Mouse (Mus musculus) hindbrain, embryonic 10.5 days (tissue): Measurements from ENCODE around the gene Hist2h3b. TPM values are rescaled to one million over a fixed set of nuclear protein-coding genes. Genes with fewer than 3 reads are reported as not detected.
"Not testable (repeated sequence)": the region's sequence is repeated elsewhere in the genome, so short reads cannot be mapped to it uniquely, and the experiment has no call there.

ENCODE experiments used
- DNase-seq: peaks from one replicate; pipeline ENCODE4 v3.0.0-alpha.2; 2017; ENCODE audit warnings: low spot score
- H3K27ac ChIP-seq: fragments of 300-500 bp; sonication (generic); 2 replicates; pipeline ENCODE4 v1.5.1; 2016; ENCODE audit warnings: mild to moderate bottlenecking, moderate library complexity
- H3K27me3 ChIP-seq: fragments of 300-500 bp; sonication (generic); 2 replicates; pipeline ENCODE4 v1.6.1; 2016; ENCODE audit warnings: mild to moderate bottlenecking; ENCODE audit not compliant: poor library complexity, insufficient read depth, severe bottlenecking
- H3K36me3 ChIP-seq: fragments of 300-500 bp; sonication (generic); 2 replicates; pipeline ENCODE4 v1.6.1; 2016; ENCODE audit warnings: mild to moderate bottlenecking, moderate library complexity
- H3K4me1 ChIP-seq: fragments of 300-500 bp; sonication (generic); replicated peaks from 2 replicates; pipeline ENCODE4 v1.6.1; 2016; ENCODE audit warnings: mild to moderate bottlenecking
- H3K4me3 ChIP-seq: fragments of 300-500 bp; sonication (generic); 2 replicates; pipeline ENCODE4 v1.5.1; 2016; ENCODE audit warnings: mild to moderate bottlenecking, moderate library complexity
- H3K9me3 ChIP-seq: fragments of 300-500 bp; sonication (generic); 2 replicates; pipeline ENCODE4 v1.6.1; 2016; ENCODE audit warnings: mild to moderate bottlenecking, moderate library complexity
- WGBS: fragments of 180-500 bp; shearing (Covaris S2); methylation state at CpG from one replicate; pipeline ENCODE4 v1.1.7; 2016; 5-methylcytosine and 5-hydroxymethylcytosine counted together
- polyA plus RNA-seq: library from polyadenylated mRNA; unstranded; fragments of >200 nt; fragmentation: Nextera tagmentation; extraction: Ambion mirVana; gene quantifications from 2 replicates; pipeline ENCODE4 v1.2.1, GENCODE M21; 2016

Gene Hist2h3b
- polyA plus RNA-seq: 49.7 and 51.9 TPM in 2 replicates

DNA sequence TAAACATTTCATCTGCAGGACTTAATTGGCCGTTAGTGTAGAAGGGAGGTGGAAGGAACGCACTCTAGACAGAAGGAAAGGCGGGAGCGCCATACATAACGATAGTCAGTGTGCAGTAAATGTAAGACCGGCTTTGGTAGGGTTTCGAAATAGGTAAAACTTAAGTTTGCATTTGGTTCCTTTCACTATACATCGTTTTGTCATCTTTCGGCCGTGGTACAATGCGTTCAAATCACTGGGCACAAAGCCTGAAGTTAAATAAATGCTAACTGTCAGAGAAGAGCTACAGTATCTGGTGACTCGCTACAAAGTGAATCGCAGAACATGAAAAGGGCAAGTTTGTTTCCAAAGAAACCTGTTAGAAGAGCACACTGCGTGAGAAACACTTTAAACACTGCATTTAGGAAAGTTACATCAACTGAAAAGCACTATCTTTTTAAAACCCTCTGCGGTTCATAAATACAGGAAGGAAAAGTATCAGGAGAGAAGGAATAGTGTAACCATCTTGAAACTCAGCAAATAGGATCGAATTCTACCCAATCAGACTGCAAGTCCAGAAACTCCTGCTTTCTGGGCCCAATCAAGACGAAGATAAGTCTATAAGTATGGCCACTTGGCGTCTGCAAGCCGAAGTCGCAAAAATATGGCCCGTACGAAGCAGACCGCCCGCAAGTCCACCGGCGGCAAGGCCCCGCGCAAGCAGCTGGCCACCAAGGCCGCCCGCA is at the start of gene Hist2h3b:
Hist2h3b (plus strand) TSS at position 604 of the 725 bp plus-strand sequence.
- Histone ChIP-seq H3K27ac (peak within 1 kb of the TSS; percentile 94), H3K4me3 (peak within 1 kb of the TSS; percentile 66)
- WGBS: 25% methylated on average over 30 of the region's 30 CpGs

DNA sequence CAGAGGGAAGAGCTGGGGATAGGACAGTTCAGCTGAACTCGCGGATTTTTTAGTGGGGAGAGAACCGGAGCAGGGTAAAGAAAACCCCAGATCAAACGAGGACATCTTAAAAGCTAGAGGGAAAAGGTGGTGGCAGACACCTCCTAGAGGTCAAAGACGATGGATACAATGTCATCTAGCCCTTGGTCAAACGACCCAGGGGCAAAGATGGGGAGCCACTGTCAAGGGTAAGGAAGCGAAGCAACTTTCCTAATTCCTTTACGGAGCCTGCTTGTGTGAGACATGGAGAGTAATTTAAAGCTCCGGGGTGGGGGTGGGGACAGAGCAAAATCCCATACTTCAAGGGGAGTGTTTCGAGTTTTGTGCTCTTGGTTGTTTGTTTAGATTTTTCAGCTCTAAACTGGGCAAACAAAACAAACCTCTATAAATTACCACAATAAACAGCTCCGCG is 49.2 kb upstream of the Hist2h3b start:
- peaks cover 4% of the 10 kb centered on the region; the same call in 1 of the 2 replicates for H3K27me3 ChIP-seq
- WGBS: under 1% methylated on average over 12 of the region's 12 CpGs
- DNase-seq: peak; percentile 49

More for the DNA sequence above, at the start of gene Hist2h3b:
- peak; percentile 82 for DNase-seq
- no peaks in the 10 kb centered on the region for H3K36me3 ChIP-seq
- no peaks in the 10 kb centered on the region for H3K27me3 ChIP-seq
- H3K9me3 ChIP-seq: no peaks in the 10 kb centered on the region
- H3K4me1 ChIP-seq: peaks cover 33% of the 10 kb centered on the region

DNA sequence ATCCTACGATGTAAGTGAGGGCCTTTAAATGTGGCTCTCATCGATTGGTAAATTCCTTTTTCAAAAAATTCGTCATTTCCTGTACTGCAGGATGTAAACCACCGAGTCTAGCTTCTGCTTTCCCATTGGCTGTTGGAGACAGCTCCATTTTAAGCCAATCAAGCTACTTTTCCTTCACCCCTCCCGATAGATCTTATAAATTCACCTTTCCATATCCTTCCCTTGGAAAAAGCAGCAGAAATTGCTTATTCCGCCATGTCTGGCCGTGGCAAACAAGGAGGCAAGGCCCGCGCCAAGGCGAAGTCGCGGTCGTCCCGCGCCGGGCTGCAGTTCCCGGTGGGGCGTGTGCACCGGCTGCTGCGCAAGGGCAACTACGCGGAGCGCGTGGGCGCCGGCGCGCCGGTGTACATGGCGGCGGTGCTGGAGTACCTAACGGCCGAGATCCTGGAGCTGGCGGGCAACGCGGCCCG is 48.8 kb upstream of the Hist2h3b start, which contains the start of the genes Bola1 and Hist2h2ab:
Bola1 (minus strand) TSS at position 49 of the 470 bp plus-strand sequence.
Hist2h2ab (plus strand) TSS at position 205 of the 470 bp plus-strand sequence.
- WGBS: under 1% methylated on average over 37 of the region's 37 CpGs
- H3K36me3 ChIP-seq: no peaks in the 10 kb centered on the region
- peaks cover 4% of the 10 kb centered on the region; the same call in 1 of the 2 replicates for H3K27me3 ChIP-seq
- DNase-seq: peak; percentile 75
- no peaks in the 10 kb centered on the region for H3K9me3 ChIP-seq
- H3K27ac ChIP-seq: peak within 1 kb of the TSS; percentile 97
- H3K4me3 ChIP-seq: peak within 1 kb of the TSS; percentile 68
- H3K4me1 ChIP-seq: peaks cover 55% of the 10 kb centered on the region

More for the DNA sequence above, 49.2 kb upstream of the Hist2h3b start:
- peak overlapping the region; percentile 68 for H3K4me3 ChIP-seq
- no peaks in the 10 kb centered on the region for H3K9me3 ChIP-seq
- peaks cover 53% of the 10 kb centered on the region for H3K4me1 ChIP-seq
- H3K27ac ChIP-seq: peak overlapping the region; percentile 97
- H3K36me3 ChIP-seq: no peaks in the 10 kb centered on the region

DNA sequence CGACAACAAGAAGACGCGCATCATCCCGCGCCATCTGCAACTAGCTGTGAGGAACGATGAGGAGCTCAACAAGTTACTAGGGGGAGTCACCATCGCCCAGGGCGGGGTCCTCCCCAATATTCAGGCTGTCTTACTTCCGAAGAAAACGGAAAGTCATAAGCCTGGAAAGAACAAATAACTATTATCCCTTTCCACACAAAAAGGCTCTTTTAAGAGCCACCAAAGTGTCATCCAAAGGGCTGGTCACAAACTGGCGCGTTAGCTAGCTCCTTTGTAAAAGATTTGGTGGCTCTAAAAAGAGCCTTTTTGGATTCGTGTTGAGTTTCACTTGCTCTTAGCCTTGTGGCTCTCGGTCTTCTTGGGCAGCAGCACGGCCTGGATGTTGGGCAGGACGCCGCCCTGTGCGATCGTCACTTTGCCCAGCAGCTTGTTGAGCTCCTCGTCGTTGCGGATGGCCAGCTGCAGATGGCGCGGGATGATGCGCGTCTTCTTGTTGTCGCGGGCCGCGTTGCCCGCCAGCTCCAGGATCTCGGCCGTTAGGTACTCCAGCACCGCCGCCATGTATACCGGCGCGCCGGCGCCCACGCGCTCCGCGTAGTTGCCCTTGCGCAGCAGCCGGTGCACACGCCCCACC is 48.2 kb upstream of the Hist2h3b start:
- under 1% methylated on average over 38 of the region's 47 CpGs for WGBS
- peak overlapping the region; percentile 97 for H3K27ac ChIP-seq
- peaks cover 60% of the 10 kb centered on the region for H3K4me1 ChIP-seq
- peak; percentile 50 for DNase-seq
- not testable (repeated sequence) for H3K36me3 ChIP-seq, H3K9me3 ChIP-seq, H3K27me3 ChIP-seq
- H3K4me3 ChIP-seq: peak overlapping the region; percentile 68

DNA sequence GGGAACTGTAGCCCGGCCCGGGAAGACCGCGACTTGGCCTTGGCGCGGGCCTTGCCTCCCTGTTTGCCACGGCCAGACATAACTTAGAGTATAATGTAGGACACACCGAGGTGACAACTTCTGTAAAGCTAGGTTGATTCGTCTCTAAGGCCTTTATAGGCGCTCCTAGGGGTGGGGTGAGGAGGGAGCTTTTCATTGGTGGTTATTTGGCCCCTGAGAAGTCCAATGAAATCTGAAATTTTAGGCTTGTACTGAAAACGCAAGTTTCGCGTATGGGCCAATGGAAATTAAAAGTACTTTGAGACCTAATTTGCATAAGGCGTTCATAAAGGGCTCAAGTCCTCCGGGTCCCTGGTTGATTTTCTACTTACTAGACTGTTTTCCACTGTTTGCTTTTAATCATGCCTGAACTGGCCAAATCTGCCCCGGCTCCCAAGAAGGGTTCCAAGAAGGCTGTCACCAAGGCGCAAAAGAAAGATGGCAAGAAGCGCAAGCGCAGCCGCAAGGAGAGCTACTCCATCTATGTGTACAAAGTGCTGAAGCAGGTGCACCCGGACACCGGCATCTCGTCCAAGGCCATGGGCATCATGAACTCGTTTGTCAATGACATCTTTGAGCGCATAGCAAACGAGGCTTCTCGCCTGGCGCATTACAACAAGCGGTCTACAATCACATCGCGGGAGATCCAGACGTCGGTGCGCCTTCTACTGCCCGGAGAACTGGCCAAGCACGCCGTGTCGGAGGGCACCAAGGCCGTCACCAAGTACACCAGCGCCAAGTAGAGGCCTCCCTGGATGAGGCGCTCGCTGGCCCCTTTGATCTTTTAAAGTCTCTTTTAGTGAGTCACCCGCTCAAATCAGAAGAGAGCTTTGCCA is 47.5 kb upstream of the Hist2h3b start, which contains the start of the genes Hist2h2ac and Hist2h2be:
Hist2h2ac (minus strand) TSS at position 116 of the 875 bp plus-strand sequence.
Hist2h2be (plus strand) TSS at position 355 of the 875 bp plus-strand sequence.
- peaks cover 64% of the 10 kb centered on the region for H3K4me1 ChIP-seq
- no peaks in the 10 kb centered on the region for H3K9me3 ChIP-seq
- under 1% methylated on average over 43 of the region's 43 CpGs for WGBS
- H3K36me3 ChIP-seq: no peaks in the 10 kb centered on the region
- peak within 1 kb of the TSS; percentile 68 for H3K4me3 ChIP-seq
- peak; percentile 82 for DNase-seq
- H3K27ac ChIP-seq: peak within 1 kb of the TSS; percentile 97
- H3K27me3 ChIP-seq: no peaks in the 10 kb centered on the region

DNA sequence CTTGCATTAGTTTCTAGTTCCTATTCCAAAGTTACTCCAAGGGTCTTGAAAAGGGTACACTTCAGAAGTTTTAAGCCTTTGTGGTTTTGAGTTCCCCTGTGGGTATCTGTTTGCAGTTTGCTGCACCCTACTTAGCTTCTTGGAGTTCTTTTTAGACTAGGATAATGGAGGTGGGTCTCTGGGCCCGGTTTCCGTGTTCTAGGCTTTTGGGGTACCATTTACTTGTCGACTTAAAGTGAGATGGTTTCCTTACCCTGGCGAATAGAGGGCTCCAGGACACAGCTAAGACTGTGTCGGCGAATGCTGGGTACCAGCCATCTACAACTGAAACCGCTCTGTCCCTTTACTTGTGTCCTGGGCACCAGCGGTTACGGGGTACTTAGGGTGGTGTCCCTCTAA is 46.8 kb upstream of the Hist2h3b start:
- Histone ChIP-seq H3K9me3 (no peaks in the 10 kb centered on the region), H3K4me3 (peak overlapping the region; percentile 68), H3K27ac (peak overlapping the region; percentile 97), H3K27me3 (no peaks in the 10 kb centered on the region), H3K4me1 (peaks cover 62% of the 10 kb centered on the region), H3K36me3 (no peaks in the 10 kb centered on the region)
- DNase-seq: peak; percentile 19
- WGBS: 19% methylated on average over 9 of the region's 9 CpGs

DNA sequence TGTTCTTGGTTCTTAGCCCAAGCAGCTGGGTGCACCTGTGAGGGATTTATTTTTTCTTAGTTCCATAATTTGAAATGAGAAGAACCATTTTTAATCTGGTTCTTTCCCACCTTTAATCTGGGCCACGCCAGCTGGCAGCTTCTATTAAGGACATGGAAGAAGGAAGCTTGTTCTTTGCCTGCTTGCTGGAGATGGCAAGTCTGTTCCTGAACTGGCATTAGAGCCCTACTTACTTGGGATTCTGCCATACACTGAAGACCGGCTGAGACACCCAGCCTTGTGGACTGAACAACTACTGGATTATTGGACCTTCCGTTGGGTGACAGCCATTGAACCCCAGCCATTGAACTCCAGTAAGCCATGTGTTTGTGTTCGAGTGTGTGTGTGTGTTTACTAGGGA is 45.7 kb upstream of the Hist2h3b start:
- H3K27me3 ChIP-seq: no peaks in the 10 kb centered on the region
- peaks cover 69% of the 10 kb centered on the region for H3K4me1 ChIP-seq
- no peak for DNase-seq
- H3K27ac ChIP-seq: 0 out of 2 replicates have a peak overlapping the region, but pooled peaks have one; percentile 35
- peak overlapping the region; percentile 68 for H3K4me3 ChIP-seq
- H3K9me3 ChIP-seq: no peaks in the 10 kb centered on the region
- H3K36me3 ChIP-seq: no peaks in the 10 kb centered on the region
- WGBS: 92% methylated on average over 4 of the region's 4 CpGs

DNA sequence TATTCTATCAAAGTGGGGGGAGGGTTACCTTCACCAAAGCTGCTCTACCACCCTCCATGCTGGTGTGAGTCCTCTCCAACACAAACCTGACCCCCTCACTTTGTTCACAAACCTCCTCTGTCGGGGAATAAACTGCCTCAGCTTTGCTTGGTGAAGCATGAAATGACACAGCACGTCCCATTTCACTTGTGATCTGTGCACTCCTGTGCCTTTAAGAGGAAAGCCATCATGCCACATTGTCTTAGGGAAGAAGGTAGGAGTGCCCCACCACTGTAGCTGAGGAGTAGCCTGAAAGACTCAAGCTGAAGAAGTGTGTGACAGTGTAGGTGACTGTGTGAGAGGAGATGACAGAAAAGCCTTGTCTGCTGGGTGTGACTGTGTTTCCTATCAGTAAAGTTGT is 43.0 kb upstream of the Hist2h3b start:
- Histone ChIP-seq H3K36me3 (no peaks in the 10 kb centered on the region), H3K4me1 (peaks cover 58% of the 10 kb centered on the region), H3K27me3 (no peaks in the 10 kb centered on the region), H3K4me3 (peak overlapping the region; percentile 24; the same call in 1 of the 2 replicates), H3K27ac (peak overlapping the region; percentile 9; the same call in 1 of the 2 replicates), H3K9me3 (no peaks in the 10 kb centered on the region)
- 22% methylated on average over 2 of the region's 2 CpGs for WGBS
- no peak for DNase-seq

DNA sequence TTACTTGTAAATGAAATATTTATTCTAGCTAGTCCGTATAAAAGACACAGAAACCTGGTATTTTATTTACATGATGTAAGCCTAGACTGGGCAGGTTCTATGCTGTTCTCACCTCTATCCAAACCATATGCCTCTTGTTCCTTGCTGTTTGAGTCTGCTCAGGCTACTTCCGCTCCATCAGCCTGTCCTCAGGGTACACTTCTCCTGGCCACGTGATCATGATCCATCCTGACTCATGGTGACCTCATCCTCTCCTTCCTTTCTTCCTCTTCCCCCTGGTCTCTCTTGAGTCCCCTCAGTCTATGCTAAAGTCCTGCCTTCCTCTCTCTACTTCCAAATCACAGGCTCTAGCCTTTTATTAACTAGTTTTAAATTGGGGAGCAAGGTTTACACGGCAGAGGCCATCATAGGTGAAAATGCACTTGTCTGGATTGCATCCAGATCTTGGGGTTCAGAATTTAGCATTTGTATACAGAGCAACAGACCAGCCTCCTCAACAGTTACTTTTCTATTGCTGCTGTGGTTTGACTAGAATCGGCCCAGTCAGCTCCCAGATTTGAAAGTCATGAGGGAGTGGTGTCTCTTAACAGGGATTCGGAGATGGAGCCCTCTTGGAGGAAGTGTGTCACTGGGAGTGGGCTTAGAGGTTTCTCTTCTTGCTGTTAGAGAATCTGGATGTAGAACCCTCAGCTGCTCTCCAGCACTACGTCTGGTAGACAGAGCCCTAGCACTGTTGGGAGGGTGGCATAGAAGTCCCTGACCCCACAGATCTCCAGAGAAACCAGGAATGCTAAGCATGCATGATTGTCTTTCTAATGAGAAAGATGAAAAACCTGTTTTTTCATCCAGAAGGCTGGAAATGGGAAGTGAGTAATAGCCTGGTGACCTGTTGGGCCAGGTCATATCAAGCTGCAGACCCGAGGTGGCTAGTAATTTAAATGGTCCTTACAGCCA is 41.5 kb upstream of the Hist2h3b start:
- WGBS: 71% methylated on average over 8 of the region's 8 CpGs
- no peaks in the 10 kb centered on the region for H3K27me3 ChIP-seq
- H3K4me1 ChIP-seq: peaks cover 48% of the 10 kb centered on the region
- H3K9me3 ChIP-seq: no peaks in the 10 kb centered on the region
- no peak overlapping the region for H3K4me3 ChIP-seq
- H3K27ac ChIP-seq: no peak overlapping the region
- DNase-seq: no peak
- no peaks in the 10 kb centered on the region for H3K36me3 ChIP-seq

DNA sequence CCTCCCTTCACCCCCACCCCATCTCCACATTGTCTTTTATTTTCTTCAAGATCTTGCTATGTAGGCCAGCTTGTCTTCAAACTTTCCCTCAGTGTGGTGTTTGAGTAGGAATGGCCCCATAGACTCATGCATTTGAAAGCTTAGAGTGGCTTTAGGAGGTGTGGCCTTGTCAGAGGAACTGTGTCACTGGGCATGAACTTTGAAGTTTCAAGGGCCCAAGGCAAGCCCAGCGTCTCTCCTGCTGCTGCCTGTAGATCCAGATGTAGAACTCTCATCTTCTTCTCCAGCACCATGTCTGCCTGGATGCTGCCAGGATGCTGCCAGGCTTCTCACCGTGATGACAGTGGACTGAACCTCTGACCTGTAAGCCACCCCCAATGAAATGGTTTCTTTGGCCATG is 39.6 kb upstream of the Hist2h3b start:
- H3K27ac ChIP-seq: no peak overlapping the region
- H3K9me3 ChIP-seq: no peaks in the 10 kb centered on the region
- no peaks in the 10 kb centered on the region for H3K36me3 ChIP-seq
- no peak overlapping the region for H3K4me3 ChIP-seq
- WGBS: 63% methylated on average over 2 of the region's 2 CpGs
- no peaks in the 10 kb centered on the region for H3K27me3 ChIP-seq
- DNase-seq: no peak
- H3K4me1 ChIP-seq: peaks cover 31% of the 10 kb centered on the region

DNA sequence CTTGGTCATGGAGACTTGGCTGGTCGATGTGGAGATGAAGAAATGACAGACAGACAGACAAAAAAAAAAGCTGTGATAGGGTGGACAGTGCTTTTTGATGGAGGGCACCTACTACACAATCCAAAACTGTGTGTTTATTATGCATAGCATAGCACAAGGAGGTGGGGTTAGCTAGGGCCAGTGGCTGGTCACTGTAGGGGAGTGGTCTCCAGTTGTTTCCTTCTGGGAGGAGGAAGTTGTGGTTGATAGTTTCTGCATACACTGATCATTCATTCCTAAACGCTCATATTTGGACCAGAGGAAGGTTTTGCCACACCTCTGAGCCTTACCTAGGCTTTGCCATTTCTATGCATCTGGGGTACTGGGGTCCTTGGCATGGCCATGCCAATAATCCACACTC is 38.0 kb upstream of the Hist2h3b start:
- H3K9me3 ChIP-seq: no peaks in the 10 kb centered on the region
- H3K4me1 ChIP-seq: peaks cover 18% of the 10 kb centered on the region
- H3K27ac ChIP-seq: no peak overlapping the region
- H3K36me3 ChIP-seq: no peaks in the 10 kb centered on the region
- H3K27me3 ChIP-seq: no peaks in the 10 kb centered on the region
- H3K4me3 ChIP-seq: no peak overlapping the region
- no peak for DNase-seq
- WGBS: 84% methylated on average over 2 of the region's 2 CpGs
